Mouse (Mus musculus): Measurements from ENCODE around the gene Snrpf. TPM values are rescaled to one million over a fixed set of nuclear protein-coding genes. Genes with fewer than 3 reads are reported as not detected.

Gene Snrpf
- polyA plus RNA-seq, 1 experiment from 2014 or later = 69.8 TPM

GRCm38 (mm10) chr10:93595831-93596230, 6.3 kb upstream of the Snrpf start:
- H3K9me3 ChIP-seq (ENCODE audit: control insufficient read depth, low read length) = no peaks in the 10 kb centered on the region

DNA sequence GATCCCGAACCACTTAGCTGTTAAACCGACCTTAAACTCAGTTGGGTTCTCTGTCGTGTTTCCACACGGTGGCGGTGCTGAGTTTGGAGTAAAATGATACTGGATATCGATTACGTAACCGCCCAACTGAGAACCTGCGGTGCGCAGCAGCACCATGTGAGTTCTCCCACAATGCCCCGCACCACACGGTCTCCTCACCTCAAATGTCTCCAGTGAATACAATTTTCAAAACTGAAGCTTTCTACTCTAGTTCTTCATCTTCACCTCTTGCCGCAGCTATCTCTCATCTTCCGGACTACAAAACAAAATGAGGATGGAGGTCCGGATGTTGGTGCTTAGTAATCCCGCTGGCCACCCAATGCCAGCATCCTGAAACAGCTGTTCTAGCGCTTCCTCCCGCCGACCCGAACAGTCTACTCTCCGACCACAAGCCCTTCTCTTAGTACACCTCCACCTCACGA, 4.5 kb upstream of the Snrpf start:
- no peaks in the 10 kb centered on the region for H3K4me1 ChIP-seq (ENCODE audit: control insufficient read depth, insufficient read depth, low read length)
- H3K36me3 ChIP-seq (ENCODE audit: control insufficient read depth, insufficient read depth, low read length) = no peaks in the 10 kb centered on the region
- peak overlapping the region; percentile 55 for H3K9ac ChIP-seq (replicated peaks; ENCODE audit: low read depth, low read length)
- peak; percentile 76 for ATAC-seq (ENCODE audit: low read depth)
- WGBS = 1% methylated on average over 22 of the region's 22 CpGs
- no peaks in the 10 kb centered on the region for H3K9me3 ChIP-seq (ENCODE audit: control insufficient read depth, low read length)
- H3K4me3 ChIP-seq (ENCODE audit: low read depth, low read length) = peak overlapping the region; percentile 42
- peak overlapping the region; percentile 79 for H3K4me2 ChIP-seq (ENCODE audit: low read depth, low read length)
- no peaks in the 10 kb centered on the region; the same call in 1 of the 2 replicates for H3K27me3 ChIP-seq (ENCODE audit: control insufficient read depth, insufficient read depth, low read length)
- H3K27ac ChIP-seq (ENCODE audit: low read depth, low read length) = no peak overlapping the region

More at GRCm38 (mm10) chr10:93595831-93596230, 6.3 kb upstream of the Snrpf start:
- Histone ChIP-seq H3K4me3 (ENCODE audit: low read depth, low read length) (no peak overlapping the region), H3K4me2 (ENCODE audit: low read depth, low read length) (no peak overlapping the region), H3K36me3 (ENCODE audit: control insufficient read depth, insufficient read depth, low read length) (no peaks in the 10 kb centered on the region), H3K4me1 (ENCODE audit: control insufficient read depth, insufficient read depth, low read length) (no peaks in the 10 kb centered on the region), H3K9ac (replicated peaks; ENCODE audit: low read depth, low read length) (no peak overlapping the region), H3K27me3 (ENCODE audit: control insufficient read depth, insufficient read depth, low read length) (no peaks in the 10 kb centered on the region), H3K27ac (ENCODE audit: low read depth, low read length) (no peak overlapping the region)
- WGBS = 68% methylated on average over 4 of the region's 4 CpGs
- no peak for ATAC-seq (ENCODE audit: low read depth)

- ATAC-seq (ENCODE audit: low read depth) = no peak
- Histone ChIP-seq H3K9ac (replicated peaks; ENCODE audit: low read depth, low read length) (no peak overlapping the region), H3K27ac (ENCODE audit: low read depth, low read length) (no peak overlapping the region), H3K4me3 (ENCODE audit: low read depth, low read length) (no peak overlapping the region), H3K4me2 (ENCODE audit: low read depth, low read length) (no peak overlapping the region), H3K36me3 (ENCODE audit: control insufficient read depth, insufficient read depth, low read length) (no peaks in the 10 kb centered on the region), H3K9me3 (ENCODE audit: control insufficient read depth, low read length) (no peaks in the 10 kb centered on the region), H3K4me1 (ENCODE audit: control insufficient read depth, insufficient read depth, low read length) (peaks cover 9% of the 10 kb centered on the region), H3K27me3 (ENCODE audit: control insufficient read depth, insufficient read depth, low read length) (no peaks in the 10 kb centered on the region; the same call in 1 of the 2 replicates)
- WGBS = 60% methylated on average over 12 of the region's 12 CpGs
Observed at GRCm38 (mm10) chr10:93592456-93592855, 3.0 kb upstream of the Snrpf start.

- Histone ChIP-seq H3K4me3 (ENCODE audit: low read depth, low read length) (peak overlapping the region; percentile 79), H3K9ac (replicated peaks; ENCODE audit: low read depth, low read length) (peak overlapping the region; percentile 86), H3K4me2 (ENCODE audit: low read depth, low read length) (peak overlapping the region; percentile 54), H3K27ac (ENCODE audit: low read depth, low read length) (peak overlapping the region; percentile 83), H3K9me3 (ENCODE audit: control insufficient read depth, low read length) (no peaks in the 10 kb centered on the region), H3K4me1 (ENCODE audit: control insufficient read depth, insufficient read depth, low read length) (peaks cover 9% of the 10 kb centered on the region), H3K36me3 (ENCODE audit: control insufficient read depth, insufficient read depth, low read length) (no peaks in the 10 kb centered on the region; the same call in 1 of the 2 replicates), H3K27me3 (ENCODE audit: control insufficient read depth, insufficient read depth, low read length) (no peaks in the 10 kb centered on the region; the same call in 1 of the 2 replicates)
- WGBS = under 1% methylated on average over 11 of the region's 11 CpGs
- 0 out of 2 replicates have a peak, but pooled peaks have one; percentile 16 for ATAC-seq (ENCODE audit: low read depth)
Observed at GRCm38 (mm10) chr10:93588796-93589195, 710 bp downstream of the Snrpf start.

DNA sequence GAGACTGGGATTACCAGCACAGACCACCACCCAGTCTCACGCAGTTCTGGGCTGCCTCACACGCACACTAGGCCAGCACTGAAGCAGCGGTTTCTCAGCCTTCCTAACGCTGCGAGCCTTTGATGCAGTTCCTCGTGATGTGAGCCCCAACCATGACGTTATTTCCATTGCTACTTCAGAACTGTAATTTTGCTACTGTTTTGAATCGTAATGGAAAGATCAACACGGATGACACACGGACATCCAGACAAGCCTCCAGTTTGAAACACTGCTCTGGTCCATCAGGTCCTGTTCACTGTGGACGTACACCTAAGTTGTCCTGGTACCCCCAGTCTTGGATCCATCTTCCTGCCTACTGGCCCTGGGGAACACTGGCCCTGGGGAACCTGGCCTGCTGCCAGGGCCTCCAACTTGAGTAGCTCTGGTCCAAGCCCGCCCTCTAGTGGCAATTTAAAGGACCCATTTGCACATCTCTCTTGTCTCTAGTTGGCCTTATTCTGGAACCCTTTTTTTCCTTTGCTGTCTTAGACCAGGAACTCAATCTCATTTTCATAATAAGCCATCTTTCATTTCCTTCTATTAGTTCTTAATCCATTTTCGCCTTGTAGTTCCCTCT, 12.1 kb downstream of the Snrpf start:
- peaks cover 9% of the 10 kb centered on the region for H3K36me3 ChIP-seq (ENCODE audit: control insufficient read depth, insufficient read depth, low read length)
- H3K27ac ChIP-seq (ENCODE audit: low read depth, low read length) = no peak overlapping the region
- H3K27me3 ChIP-seq (ENCODE audit: control insufficient read depth, insufficient read depth, low read length) = no peaks in the 10 kb centered on the region
- H3K9ac ChIP-seq (replicated peaks; ENCODE audit: low read depth, low read length) = no peak overlapping the region
- H3K4me2 ChIP-seq (ENCODE audit: low read depth, low read length) = no peak overlapping the region
- H3K4me3 ChIP-seq (ENCODE audit: low read depth, low read length) = no peak overlapping the region
- H3K4me1 ChIP-seq (ENCODE audit: control insufficient read depth, insufficient read depth, low read length) = no peaks in the 10 kb centered on the region
- ATAC-seq (ENCODE audit: low read depth) = no peak; the same call in 1 of the 2 replicates
- no peaks in the 10 kb centered on the region for H3K9me3 ChIP-seq (ENCODE audit: control insufficient read depth, low read length)
- WGBS = 70% methylated on average over 13 of the region's 13 CpGs

DNA sequence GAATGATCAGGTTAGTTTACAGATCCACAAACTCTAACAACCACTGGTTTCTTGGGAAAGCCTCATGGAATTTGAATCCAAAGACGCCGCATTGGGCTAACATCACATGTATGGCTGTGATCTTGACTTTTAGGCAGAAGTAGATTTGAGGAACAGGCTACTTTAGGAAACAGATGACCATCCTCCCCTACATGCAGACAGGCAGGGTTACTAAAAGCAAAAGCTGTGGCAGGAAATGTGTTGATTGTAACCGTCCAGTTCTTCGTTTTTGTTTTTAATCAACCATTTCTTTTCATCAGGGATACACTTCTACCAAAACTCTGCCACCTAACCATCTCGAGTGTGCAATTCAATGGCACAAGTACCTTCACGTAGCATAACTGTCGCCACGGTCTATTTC, 13.5 kb downstream of the Snrpf start:
- H3K36me3 ChIP-seq (ENCODE audit: control insufficient read depth, insufficient read depth, low read length) = no peaks in the 10 kb centered on the region
- WGBS = 94% methylated on average over 8 of the region's 8 CpGs
- H3K27ac ChIP-seq (ENCODE audit: low read depth, low read length) = no peak overlapping the region
- H3K4me3 ChIP-seq (ENCODE audit: low read depth, low read length) = no peak overlapping the region
- H3K9me3 ChIP-seq (ENCODE audit: control insufficient read depth, low read length) = no peaks in the 10 kb centered on the region
- ATAC-seq (ENCODE audit: low read depth) = no peak
- H3K4me2 ChIP-seq (ENCODE audit: low read depth, low read length) = no peak overlapping the region
- no peaks in the 10 kb centered on the region for H3K4me1 ChIP-seq (ENCODE audit: control insufficient read depth, insufficient read depth, low read length)
- H3K9ac ChIP-seq (replicated peaks; ENCODE audit: low read depth, low read length) = no peak overlapping the region
- no peaks in the 10 kb centered on the region for H3K27me3 ChIP-seq (ENCODE audit: control insufficient read depth, insufficient read depth, low read length)

GRCm38 (mm10) chr10:93574966-93575365, 14.5 kb downstream of the Snrpf start:
- Histone ChIP-seq H3K36me3 (ENCODE audit: control insufficient read depth, insufficient read depth, low read length) (no peaks in the 10 kb centered on the region), H3K4me3 (ENCODE audit: low read depth, low read length) (no peak overlapping the region), H3K9me3 (ENCODE audit: control insufficient read depth, low read length) (no peaks in the 10 kb centered on the region), H3K4me1 (ENCODE audit: control insufficient read depth, insufficient read depth, low read length) (no peaks in the 10 kb centered on the region), H3K27ac (ENCODE audit: low read depth, low read length) (no peak overlapping the region), H3K4me2 (ENCODE audit: low read depth, low read length) (no peak overlapping the region), H3K27me3 (ENCODE audit: control insufficient read depth, insufficient read depth, low read length) (no peaks in the 10 kb centered on the region), H3K9ac (replicated peaks; ENCODE audit: low read depth, low read length) (no peak overlapping the region)
- no peak for ATAC-seq (ENCODE audit: low read depth)
- 66% methylated on average over 4 of the region's 4 CpGs for WGBS

GRCm38 (mm10) chr10:93572209-93572608, 17.3 kb downstream of the Snrpf start:
- WGBS = 49% methylated on average over 2 of the region's 2 CpGs
- H3K9me3 ChIP-seq (ENCODE audit: control insufficient read depth, low read length) = no peaks in the 10 kb centered on the region
- no peaks in the 10 kb centered on the region for H3K4me1 ChIP-seq (ENCODE audit: control insufficient read depth, insufficient read depth, low read length)
- no peak for ATAC-seq (ENCODE audit: low read depth)
- H3K27me3 ChIP-seq (ENCODE audit: control insufficient read depth, insufficient read depth, low read length) = no peaks in the 10 kb centered on the region
- H3K27ac ChIP-seq (ENCODE audit: low read depth, low read length) = no peak overlapping the region
- H3K9ac ChIP-seq (replicated peaks; ENCODE audit: low read depth, low read length) = no peak overlapping the region
- no peaks in the 10 kb centered on the region for H3K36me3 ChIP-seq (ENCODE audit: control insufficient read depth, insufficient read depth, low read length)
- no peak overlapping the region for H3K4me2 ChIP-seq (ENCODE audit: low read depth, low read length)
- H3K4me3 ChIP-seq (ENCODE audit: low read depth, low read length) = no peak overlapping the region

GRCm38 (mm10) chr10:93568671-93569070, 20.8 kb downstream of the Snrpf start:
- no peak for ATAC-seq (ENCODE audit: low read depth)
- Histone ChIP-seq H3K27me3 (ENCODE audit: control insufficient read depth, insufficient read depth, low read length) (no peaks in the 10 kb centered on the region), H3K9ac (replicated peaks; ENCODE audit: low read depth, low read length) (no peak overlapping the region), H3K36me3 (ENCODE audit: control insufficient read depth, insufficient read depth, low read length) (no peaks in the 10 kb centered on the region), H3K27ac (ENCODE audit: low read depth, low read length) (no peak overlapping the region), H3K4me3 (ENCODE audit: low read depth, low read length) (no peak overlapping the region), H3K4me2 (ENCODE audit: low read depth, low read length) (no peak overlapping the region), H3K4me1 (ENCODE audit: control insufficient read depth, insufficient read depth, low read length) (no peaks in the 10 kb centered on the region), H3K9me3 (ENCODE audit: control insufficient read depth, low read length) (no peaks in the 10 kb centered on the region)
- WGBS = 93% methylated on average over 6 of the region's 6 CpGs
